Mouse (Mus musculus): ENCODE data around the gene Wasf2. TPM values are rescaled to one million over a fixed set of nuclear protein-coding genes. Genes with fewer than 3 reads are reported as not detected.

The Wasf2 gene
- polyA plus RNA-seq, 1 experiment from 2014 or later = 144 TPM

- Histone ChIP-seq H3K9ac (ENCODE audit: low read length) (peak overlapping the region; percentile 4; the same call in 1 of the 2 replicates), H3K4me3 (ENCODE audit: low read length) (no peak overlapping the region), H3K27ac (ENCODE audit: low read length) (peak overlapping the region; percentile 80), H3K36me3 (ENCODE audit: control insufficient read depth, insufficient read depth, low read length) (no peaks in the 10 kb centered on the region), H3K4me1 (replicated peaks; ENCODE audit: control insufficient read depth, insufficient read depth, low read length) (peaks cover 30% of the 10 kb centered on the region), H3K9me3 (ENCODE audit: control insufficient read depth, low read length) (no peaks in the 10 kb centered on the region), H3K4me2 (ENCODE audit: low read depth, low read length) (no peak overlapping the region), H3K27me3 (ENCODE audit: control insufficient read depth, insufficient read depth, low read depth, low read length) (no peaks in the 10 kb centered on the region)
- WGBS = 57% methylated on average over 13 of the region's 13 CpGs
- ATAC-seq (ENCODE audit: low read depth) = peak; percentile 5; the same call in 1 of the 2 replicates
Observed at GRCm38 (mm10) chr4:133108481-133109334, 21.6 kb upstream of the Wasf2 start.

DNA sequence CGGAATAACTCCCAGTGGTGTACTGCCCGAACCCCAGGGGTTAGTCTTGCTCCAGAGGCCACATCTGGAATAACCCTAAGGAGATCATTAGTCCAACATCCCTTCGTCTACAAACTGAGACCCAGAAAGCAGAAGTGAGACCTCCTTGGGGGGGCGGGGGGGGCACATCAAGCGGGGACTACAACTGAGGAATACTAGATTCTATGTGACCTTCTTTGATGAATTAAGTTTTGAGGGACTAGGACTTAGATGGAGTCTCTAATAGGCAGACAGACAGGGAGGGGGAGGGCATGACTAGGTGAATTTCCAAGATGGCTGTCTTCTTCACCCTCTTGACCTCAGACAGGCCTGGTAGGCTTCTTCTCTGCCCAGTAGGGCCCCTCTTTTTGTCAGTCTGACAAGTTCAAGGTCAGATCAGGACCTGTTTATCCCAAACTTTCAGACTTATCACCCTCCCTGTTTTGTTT lies 20.9 kb upstream of the Wasf2 start:
- Histone ChIP-seq H3K36me3 (ENCODE audit: control insufficient read depth, insufficient read depth, low read length) (no peaks in the 10 kb centered on the region), H3K4me1 (replicated peaks; ENCODE audit: control insufficient read depth, insufficient read depth, low read length) (peaks cover 26% of the 10 kb centered on the region), H3K9ac (ENCODE audit: low read length) (no peak overlapping the region), H3K27ac (ENCODE audit: low read length) (no peak overlapping the region; the same call in 1 of the 2 replicates), H3K4me2 (ENCODE audit: low read depth, low read length) (no peak overlapping the region), H3K9me3 (ENCODE audit: control insufficient read depth, low read length) (no peaks in the 10 kb centered on the region), H3K4me3 (ENCODE audit: low read length) (no peak overlapping the region), H3K27me3 (ENCODE audit: control insufficient read depth, insufficient read depth, low read depth, low read length) (no peaks in the 10 kb centered on the region)
- WGBS = 68% methylated on average over 5 of the region's 5 CpGs
- ATAC-seq (ENCODE audit: low read depth) = no peak

DNA sequence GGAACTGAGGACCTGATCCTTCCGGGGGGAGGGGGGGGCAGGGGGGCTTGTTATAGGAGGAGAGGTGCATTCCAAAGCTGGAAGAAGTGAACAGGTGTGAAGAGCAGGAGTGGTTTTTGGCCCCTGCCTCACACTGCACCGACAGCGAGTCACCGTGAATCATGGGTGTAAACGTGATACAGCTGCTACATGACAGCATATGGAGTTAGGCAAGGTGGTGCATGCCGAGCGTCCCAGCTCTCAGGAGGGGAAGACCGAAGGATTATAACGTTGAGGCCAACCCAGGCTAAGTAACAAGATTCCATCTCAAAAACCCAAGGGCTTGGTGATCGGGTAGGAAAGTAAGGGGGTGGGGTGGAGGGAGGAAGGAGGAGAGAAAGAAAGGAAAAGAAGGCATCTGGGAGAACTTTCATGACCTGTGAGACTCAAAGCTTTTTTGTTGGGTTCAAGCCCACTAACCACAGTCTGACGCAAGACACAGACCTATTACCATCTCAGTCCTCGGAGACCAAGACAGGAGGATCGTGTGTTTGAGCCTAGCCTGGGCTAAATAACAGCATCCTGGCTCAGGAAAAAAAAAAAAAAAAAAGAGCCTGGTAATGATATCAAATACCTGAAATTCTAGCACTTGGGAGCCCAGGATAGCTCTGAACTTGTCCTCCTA lies 18.0 kb upstream of the Wasf2 start:
- no peaks in the 10 kb centered on the region for H3K36me3 ChIP-seq (ENCODE audit: control insufficient read depth, insufficient read depth, low read length)
- H3K27ac ChIP-seq (ENCODE audit: low read length) = no peak overlapping the region
- WGBS = 27% methylated on average over 13 of the region's 13 CpGs
- no peak overlapping the region for H3K4me3 ChIP-seq (ENCODE audit: low read length)
- no peak overlapping the region for H3K9ac ChIP-seq (ENCODE audit: low read length)
- H3K4me2 ChIP-seq (ENCODE audit: low read depth, low read length) = no peak overlapping the region
- no peaks in the 10 kb centered on the region for H3K9me3 ChIP-seq (ENCODE audit: control insufficient read depth, low read length)
- peaks cover 37% of the 10 kb centered on the region for H3K4me1 ChIP-seq (replicated peaks; ENCODE audit: control insufficient read depth, insufficient read depth, low read length)
- ATAC-seq (ENCODE audit: low read depth) = no peak
- no peaks in the 10 kb centered on the region for H3K27me3 ChIP-seq (ENCODE audit: control insufficient read depth, insufficient read depth, low read depth, low read length)

DNA sequence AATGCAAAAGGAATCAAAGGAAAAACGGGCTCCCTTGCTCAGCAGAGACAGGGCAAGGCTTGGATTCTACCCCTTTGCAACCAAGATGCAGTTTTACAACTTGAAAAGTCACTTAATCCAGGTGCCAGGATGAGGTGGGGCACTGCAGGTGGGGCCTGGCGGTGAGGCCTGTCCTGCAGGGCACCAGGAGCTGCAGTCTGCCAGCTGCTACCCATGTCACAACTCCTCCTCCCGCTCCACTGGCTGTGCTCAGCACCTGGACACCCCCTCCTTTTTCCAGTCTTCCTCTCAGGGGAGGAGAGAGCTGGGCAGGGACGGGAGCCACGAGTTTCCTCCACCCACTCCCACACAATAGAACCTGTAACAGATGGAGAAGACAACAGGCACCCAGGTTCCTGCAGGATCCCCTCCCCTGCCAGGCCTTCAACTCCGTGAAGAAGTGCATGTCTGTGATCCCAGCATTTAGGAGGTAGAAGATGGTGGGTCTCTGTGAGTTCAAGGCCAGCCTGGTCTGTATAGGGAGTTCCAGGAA lies 16.9 kb upstream of the Wasf2 start:
- Histone ChIP-seq H3K27me3 (ENCODE audit: control insufficient read depth, insufficient read depth, low read depth, low read length) (no peaks in the 10 kb centered on the region), H3K9ac (ENCODE audit: low read length) (no peak overlapping the region), H3K36me3 (ENCODE audit: control insufficient read depth, insufficient read depth, low read length) (no peaks in the 10 kb centered on the region), H3K9me3 (ENCODE audit: control insufficient read depth, low read length) (no peaks in the 10 kb centered on the region), H3K4me2 (ENCODE audit: low read depth, low read length) (no peak overlapping the region), H3K4me3 (ENCODE audit: low read length) (no peak overlapping the region), H3K4me1 (replicated peaks; ENCODE audit: control insufficient read depth, insufficient read depth, low read length) (peaks cover 35% of the 10 kb centered on the region), H3K27ac (ENCODE audit: low read length) (no peak overlapping the region; the same call in 1 of the 2 replicates)
- ATAC-seq (ENCODE audit: low read depth) = no peak
- WGBS = 49% methylated on average over 6 of the region's 6 CpGs

DNA sequence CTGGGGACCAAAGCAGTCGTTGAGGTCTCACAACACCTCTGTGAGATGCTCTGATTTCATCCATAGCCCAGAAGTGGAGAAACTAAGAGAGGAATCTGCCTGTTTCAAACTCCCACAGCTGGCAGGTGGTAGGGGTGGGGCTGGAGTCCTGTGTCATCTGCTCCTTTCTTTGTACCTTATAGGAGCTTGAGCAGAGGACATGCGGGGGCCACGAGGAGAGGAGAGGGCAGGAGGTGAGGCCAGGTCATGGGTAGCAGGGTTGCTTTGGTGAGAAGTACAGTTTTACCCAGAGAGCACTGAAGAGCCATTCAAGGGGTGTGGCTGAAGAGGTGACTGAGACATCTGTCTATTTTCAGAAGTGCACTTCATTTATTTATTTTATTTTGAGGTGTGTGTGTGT lies 15.5 kb upstream of the Wasf2 start:
- no peaks in the 10 kb centered on the region for H3K36me3 ChIP-seq (ENCODE audit: control insufficient read depth, insufficient read depth, low read length)
- H3K27ac ChIP-seq (ENCODE audit: low read length) = no peak overlapping the region
- H3K4me3 ChIP-seq (ENCODE audit: low read length) = no peak overlapping the region
- no peaks in the 10 kb centered on the region for H3K9me3 ChIP-seq (ENCODE audit: control insufficient read depth, low read length)
- no peak overlapping the region for H3K4me2 ChIP-seq (ENCODE audit: low read depth, low read length)
- 58% methylated on average over 3 of the region's 3 CpGs for WGBS
- peaks cover 34% of the 10 kb centered on the region for H3K4me1 ChIP-seq (replicated peaks; ENCODE audit: control insufficient read depth, insufficient read depth, low read length)
- H3K27me3 ChIP-seq (ENCODE audit: control insufficient read depth, insufficient read depth, low read depth, low read length) = no peaks in the 10 kb centered on the region
- ATAC-seq (ENCODE audit: low read depth) = no peak
- H3K9ac ChIP-seq (ENCODE audit: low read length) = no peak overlapping the region

DNA sequence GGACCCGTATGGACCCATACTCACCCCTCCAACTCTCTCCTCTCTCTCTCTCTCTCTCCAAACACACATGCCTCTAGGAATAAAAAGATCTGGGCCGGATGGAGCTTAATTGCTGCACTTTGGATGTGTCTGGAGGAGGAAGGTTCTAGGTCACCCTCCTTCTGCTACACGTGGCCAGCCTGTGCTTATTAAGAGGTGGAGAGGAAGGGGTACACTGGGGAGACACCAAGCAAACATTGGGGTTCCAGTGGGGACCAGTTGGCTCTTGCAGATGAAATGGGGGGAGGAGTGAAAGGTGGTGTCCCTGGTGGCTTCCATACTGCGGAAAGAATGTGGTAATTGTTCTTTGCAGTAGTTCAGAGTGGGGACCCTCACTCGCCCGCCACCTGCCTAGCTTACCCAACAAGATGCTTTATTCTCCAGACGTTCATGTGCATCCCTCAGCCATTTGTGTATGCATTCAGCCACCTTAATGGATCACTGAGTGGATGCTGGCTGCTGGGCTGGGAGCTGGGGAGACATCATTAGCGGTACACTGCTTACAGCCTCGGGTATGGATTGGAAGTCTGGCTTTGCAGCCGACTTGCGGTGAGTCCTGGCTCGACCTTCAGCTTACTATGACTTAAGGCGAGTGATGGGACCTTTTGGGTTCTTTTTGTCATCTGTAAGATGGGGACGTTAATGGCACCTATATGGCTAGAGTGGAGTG lies 14.4 kb upstream of the Wasf2 start:
- Histone ChIP-seq H3K27ac (ENCODE audit: low read length) (peak overlapping the region; percentile 100), H3K4me3 (ENCODE audit: low read length) (no peak overlapping the region), H3K27me3 (ENCODE audit: control insufficient read depth, insufficient read depth, low read depth, low read length) (no peaks in the 10 kb centered on the region), H3K9me3 (ENCODE audit: control insufficient read depth, low read length) (no peaks in the 10 kb centered on the region), H3K4me1 (replicated peaks; ENCODE audit: control insufficient read depth, insufficient read depth, low read length) (peaks cover 38% of the 10 kb centered on the region), H3K36me3 (ENCODE audit: control insufficient read depth, insufficient read depth, low read length) (no peaks in the 10 kb centered on the region), H3K4me2 (ENCODE audit: low read depth, low read length) (no peak overlapping the region), H3K9ac (ENCODE audit: low read length) (no peak overlapping the region)
- 70% methylated on average over 14 of the region's 14 CpGs for WGBS
- no peak for ATAC-seq (ENCODE audit: low read depth)

- peak overlapping the region; percentile 67 for H3K9ac ChIP-seq (ENCODE audit: low read length)
- no peak overlapping the region for H3K4me3 ChIP-seq (ENCODE audit: low read length)
- no peaks in the 10 kb centered on the region for H3K36me3 ChIP-seq (ENCODE audit: control insufficient read depth, insufficient read depth, low read length)
- 42% methylated on average over 3 of the region's 3 CpGs for WGBS
- peaks cover 39% of the 10 kb centered on the region for H3K4me1 ChIP-seq (replicated peaks; ENCODE audit: control insufficient read depth, insufficient read depth, low read length)
- no peaks in the 10 kb centered on the region for H3K27me3 ChIP-seq (ENCODE audit: control insufficient read depth, insufficient read depth, low read depth, low read length)
- ATAC-seq (ENCODE audit: low read depth) = peak; percentile 22
- H3K27ac ChIP-seq (ENCODE audit: low read length) = peak overlapping the region; percentile 100
- peak overlapping the region; percentile 48 for H3K4me2 ChIP-seq (ENCODE audit: low read depth, low read length)
- H3K9me3 ChIP-seq (ENCODE audit: control insufficient read depth, low read length) = no peaks in the 10 kb centered on the region
Observed at GRCm38 (mm10) chr4:133116756-133117470, 13.4 kb upstream of the Wasf2 start.

DNA sequence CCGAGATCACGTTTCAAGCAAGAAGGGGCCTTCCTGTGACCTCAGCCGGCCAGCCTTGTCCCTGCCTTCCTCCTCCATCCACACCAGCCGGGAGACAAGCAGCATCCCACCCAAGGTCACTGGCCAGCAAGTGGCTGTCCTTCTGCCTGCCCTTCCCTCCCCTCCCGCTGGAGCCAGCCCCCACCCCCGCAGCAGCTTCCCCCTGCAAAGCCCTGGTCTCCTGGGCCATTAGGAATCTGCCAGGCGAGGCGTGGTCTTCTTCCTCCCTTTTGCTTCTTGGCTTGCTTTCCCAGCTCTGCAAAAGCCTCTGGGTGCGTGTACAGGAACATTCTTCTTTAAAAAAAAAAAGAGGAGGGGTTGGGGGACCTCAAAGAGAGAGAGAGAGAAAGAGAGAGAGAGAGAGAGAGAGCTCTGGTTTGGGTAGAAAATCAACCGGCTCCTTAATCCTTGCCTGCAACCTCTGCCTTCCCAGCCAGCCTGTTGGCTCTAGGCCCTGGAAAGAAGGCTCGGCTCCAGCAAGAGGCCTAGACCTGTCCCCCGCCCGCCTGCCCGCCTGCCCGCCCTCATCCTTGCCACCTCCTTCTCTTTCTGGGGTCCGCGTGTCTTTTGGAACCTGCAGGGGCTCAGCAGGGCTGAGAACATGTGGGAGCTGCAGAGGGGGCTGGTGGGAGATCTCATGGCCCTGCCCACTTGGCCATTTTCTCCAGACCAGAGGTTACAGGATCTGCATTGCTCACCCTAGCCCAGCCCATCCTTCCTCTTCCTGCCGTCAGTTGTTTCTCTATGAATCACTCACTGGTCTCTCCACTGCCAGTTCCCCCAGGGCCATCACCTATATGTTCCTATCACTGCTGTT lies 12.5 kb upstream of the Wasf2 start:
- no peaks in the 10 kb centered on the region for H3K36me3 ChIP-seq (ENCODE audit: control insufficient read depth, insufficient read depth, low read length)
- peak overlapping the region; percentile 100 for H3K27ac ChIP-seq (ENCODE audit: low read length)
- WGBS = 14% methylated on average over 18 of the region's 18 CpGs
- H3K9me3 ChIP-seq (ENCODE audit: control insufficient read depth, low read length) = no peaks in the 10 kb centered on the region
- peaks cover 41% of the 10 kb centered on the region for H3K4me1 ChIP-seq (replicated peaks; ENCODE audit: control insufficient read depth, insufficient read depth, low read length)
- peak overlapping the region; percentile 67 for H3K9ac ChIP-seq (ENCODE audit: low read length)
- peak overlapping the region; percentile 48 for H3K4me2 ChIP-seq (ENCODE audit: low read depth, low read length)
- ATAC-seq (ENCODE audit: low read depth) = peak; percentile 81
- no peaks in the 10 kb centered on the region for H3K27me3 ChIP-seq (ENCODE audit: control insufficient read depth, insufficient read depth, low read depth, low read length)
- H3K4me3 ChIP-seq (ENCODE audit: low read length) = peak overlapping the region; percentile 28
